Mouse (Mus musculus): ENCODE data around the gene Ttc24. TPM values are rescaled to one million over a fixed set of nuclear protein-coding genes. Genes with fewer than 3 reads are reported as not detected.
A peak's percentile ranks its signal among the peaks of the same experiment; 100 is the strongest.

Gene Ttc24
- polyA plus RNA-seq, 1 experiment from 2014 or later = 0.08 TPM

- Histone ChIP-seq H3K4me2 (no peak overlapping the region), H3K9ac (no peak overlapping the region), H3K9me3 (no peaks in the 10 kb centered on the region), H3K27ac (no peak overlapping the region), H3K4me1 (no peaks in the 10 kb centered on the region), H3K4me3 (replicated peaks) (no peak overlapping the region), H3K36me3 (replicated peaks) (peaks cover 79% of the 10 kb centered on the region), H3K27me3 (no peaks in the 10 kb centered on the region)
- ATAC-seq (ENCODE audit: low FRiP score) = no peak
- WGBS = 94% methylated on average over 6 of the region's 6 CpGs
Measured at GRCm38 (mm10) chr3:88097666-88098065, 19.6 kb upstream of the Ttc24 start.

- Histone ChIP-seq H3K27ac (no peak overlapping the region), H3K4me3 (replicated peaks) (no peak overlapping the region), H3K36me3 (replicated peaks) (peaks cover 82% of the 10 kb centered on the region), H3K9me3 (no peaks in the 10 kb centered on the region), H3K27me3 (no peaks in the 10 kb centered on the region), H3K4me2 (no peak overlapping the region), H3K4me1 (no peaks in the 10 kb centered on the region), H3K9ac (no peak overlapping the region)
- no peak for ATAC-seq (ENCODE audit: low FRiP score)
- WGBS = 84% methylated on average over 5 of the region's 5 CpGs
Measured at GRCm38 (mm10) chr3:88094126-88094525, 16.0 kb upstream of the Ttc24 start.

- H3K9me3 ChIP-seq = no peaks in the 10 kb centered on the region
- no peak overlapping the region for H3K9ac ChIP-seq
- no peaks in the 10 kb centered on the region for H3K27me3 ChIP-seq
- ATAC-seq (ENCODE audit: low FRiP score) = no peak
- H3K4me1 ChIP-seq = no peaks in the 10 kb centered on the region
- H3K4me2 ChIP-seq = no peak overlapping the region
- H3K4me3 ChIP-seq (replicated peaks) = no peak overlapping the region
- H3K36me3 ChIP-seq (replicated peaks) = peaks cover 69% of the 10 kb centered on the region
- no peak overlapping the region for H3K27ac ChIP-seq
- WGBS = 96% methylated on average over 6 of the region's 6 CpGs
Measured at GRCm38 (mm10) chr3:88090616-88091015, 12.5 kb upstream of the Ttc24 start.

- H3K4me2 ChIP-seq = no peak overlapping the region
- no peak overlapping the region for H3K4me3 ChIP-seq (replicated peaks)
- ATAC-seq (ENCODE audit: low FRiP score) = no peak
- H3K4me1 ChIP-seq = no peaks in the 10 kb centered on the region
- H3K27me3 ChIP-seq = no peaks in the 10 kb centered on the region
- H3K9me3 ChIP-seq = no peaks in the 10 kb centered on the region
- WGBS = 93% methylated on average over 7 of the region's 7 CpGs
- H3K27ac ChIP-seq = no peak overlapping the region
- no peak overlapping the region for H3K9ac ChIP-seq
- peaks cover 66% of the 10 kb centered on the region for H3K36me3 ChIP-seq (replicated peaks)
Measured at GRCm38 (mm10) chr3:88090106-88090505, 12.0 kb upstream of the Ttc24 start.

GRCm38 (mm10) chr3:88087688-88088087 is 9.6 kb upstream of the Ttc24 start:
- 91% methylated on average over 1 of the region's 1 CpGs for whole genome bisulfite sequencing
- Histone ChIP-seq H3K9me3 (no peaks in the 10 kb centered on the region), H3K4me1 (peaks cover 6% of the 10 kb centered on the region), H3K4me2 (no peak overlapping the region), H3K36me3 (replicated peaks) (peaks cover 51% of the 10 kb centered on the region), H3K27ac (no peak overlapping the region), H3K27me3 (no peaks in the 10 kb centered on the region), H3K4me3 (replicated peaks) (no peak overlapping the region), H3K9ac (no peak overlapping the region)
- no peak for ATAC-seq (ENCODE audit: low FRiP score)

- Histone ChIP-seq H3K4me2 (no peak overlapping the region), H3K4me3 (replicated peaks) (no peak overlapping the region), H3K9ac (no peak overlapping the region), H3K9me3 (no peaks in the 10 kb centered on the region), H3K27ac (no peak overlapping the region), H3K27me3 (no peaks in the 10 kb centered on the region), H3K4me1 (peaks cover 18% of the 10 kb centered on the region), H3K36me3 (replicated peaks) (peaks cover 31% of the 10 kb centered on the region)
- WGBS = 84% methylated on average over 5 of the region's 9 CpGs
- ATAC-seq (ENCODE audit: low FRiP score) = no peak
Measured at GRCm38 (mm10) chr3:88085459-88085858, 7.4 kb upstream of the Ttc24 start.

- Histone ChIP-seq H3K4me1 (peaks cover 18% of the 10 kb centered on the region), H3K4me3 (replicated peaks) (no peak overlapping the region), H3K9ac (no peak overlapping the region), H3K36me3 (replicated peaks) (peaks cover 16% of the 10 kb centered on the region), H3K27ac (no peak overlapping the region), H3K27me3 (no peaks in the 10 kb centered on the region), H3K9me3 (no peaks in the 10 kb centered on the region), H3K4me2 (no peak overlapping the region)
- no peak for ATAC-seq (ENCODE audit: low FRiP score)
- 90% methylated on average over 2 of the region's 2 CpGs for WGBS
Measured at GRCm38 (mm10) chr3:88084001-88084400, 5.9 kb upstream of the Ttc24 start.

GRCm38 (mm10) chr3:88082663-88083062 is 4.6 kb upstream of the Ttc24 start:
- peak overlapping the region; percentile 70 for H3K4me3 ChIP-seq (replicated peaks)
- peak overlapping the region; percentile 84 for H3K4me2 ChIP-seq
- peaks cover 18% of the 10 kb centered on the region for H3K4me1 ChIP-seq
- ATAC-seq (ENCODE audit: low FRiP score) = peak; percentile 30; the same call in 1 of the 2 replicates
- no peak overlapping the region for H3K27ac ChIP-seq
- no peaks in the 10 kb centered on the region for H3K27me3 ChIP-seq
- H3K9ac ChIP-seq = peak overlapping the region; percentile 69
- 11% methylated on average over 4 of the region's 4 CpGs for WGBS
- no peaks in the 10 kb centered on the region for H3K9me3 ChIP-seq
- peaks cover 7% of the 10 kb centered on the region; the same call in 1 of the 2 replicates for H3K36me3 ChIP-seq (replicated peaks)

- H3K27ac ChIP-seq = 0 out of 2 replicates have a peak overlapping the region, but pooled peaks have one; percentile 61
- peaks cover 18% of the 10 kb centered on the region for H3K4me1 ChIP-seq
- H3K9ac ChIP-seq = peak overlapping the region; percentile 69
- peaks cover 7% of the 10 kb centered on the region; the same call in 1 of the 2 replicates for H3K36me3 ChIP-seq (replicated peaks)
- WGBS = 2% methylated on average over 13 of the region's 13 CpGs
- ATAC-seq (ENCODE audit: low FRiP score) = peak; percentile 24; the same call in 1 of the 2 replicates
- H3K27me3 ChIP-seq = no peaks in the 10 kb centered on the region
- no peaks in the 10 kb centered on the region for H3K9me3 ChIP-seq
- H3K4me3 ChIP-seq (replicated peaks) = peak overlapping the region; percentile 70
- H3K4me2 ChIP-seq = peak overlapping the region; percentile 84
Measured at GRCm38 (mm10) chr3:88082224-88082618, 4.1 kb upstream of the Ttc24 start.

GRCm38 (mm10) chr3:88081345-88082223 is 3.5 kb upstream of the Ttc24 start, which contains the start of gene Iqgap3:
TSS of gene Iqgap3 (plus strand) at chr3:88081971.
- Histone ChIP-seq H3K4me1 (peaks cover 18% of the 10 kb centered on the region), H3K27me3 (no peaks in the 10 kb centered on the region), H3K36me3 (replicated peaks) (peaks cover 7% of the 10 kb centered on the region; the same call in 1 of the 2 replicates), H3K9me3 (no peaks in the 10 kb centered on the region), H3K27ac (peak within 1 kb of the TSS; percentile 61), H3K9ac (peak within 1 kb of the TSS; percentile 69), H3K4me2 (peak within 1 kb of the TSS; percentile 84), H3K4me3 (replicated peaks) (peak within 1 kb of the TSS; percentile 70)
- ATAC-seq (ENCODE audit: low FRiP score) = peak; percentile 90
- 18% methylated on average over 33 of the region's 33 CpGs for WGBS

- Histone ChIP-seq H3K27ac (no peak overlapping the region), H3K4me1 (peaks cover 9% of the 10 kb centered on the region), H3K4me3 (replicated peaks) (no peak overlapping the region), H3K9me3 (no peaks in the 10 kb centered on the region), H3K4me2 (no peak overlapping the region), H3K9ac (no peak overlapping the region), H3K36me3 (replicated peaks) (no peaks in the 10 kb centered on the region), H3K27me3 (no peaks in the 10 kb centered on the region; the same call in 1 of the 2 replicates)
- no peak for ATAC-seq (ENCODE audit: low FRiP score)
- 47% methylated on average over 8 of the region's 8 CpGs for WGBS
Measured at GRCm38 (mm10) chr3:88077441-88077840, 663 bp downstream of the Ttc24 start.

GRCm38 (mm10) chr3:88074766-88075165 is 3.3 kb downstream of the Ttc24 start:
- Histone ChIP-seq H3K27ac (no peak overlapping the region), H3K4me2 (no peak overlapping the region), H3K36me3 (replicated peaks) (no peaks in the 10 kb centered on the region), H3K4me3 (replicated peaks) (no peak overlapping the region), H3K27me3 (peaks cover 8% of the 10 kb centered on the region), H3K9me3 (no peaks in the 10 kb centered on the region), H3K9ac (no peak overlapping the region), H3K4me1 (no peaks in the 10 kb centered on the region)
- ATAC-seq (ENCODE audit: low FRiP score) = no peak
- 82% methylated on average over 8 of the region's 8 CpGs for WGBS

GRCm38 (mm10) chr3:88074351-88074750 is 3.8 kb downstream of the Ttc24 start:
- Histone ChIP-seq H3K4me3 (replicated peaks) (no peak overlapping the region), H3K36me3 (replicated peaks) (no peaks in the 10 kb centered on the region), H3K4me1 (no peaks in the 10 kb centered on the region), H3K27ac (no peak overlapping the region), H3K9ac (no peak overlapping the region), H3K27me3 (peaks cover 8% of the 10 kb centered on the region), H3K4me2 (no peak overlapping the region), H3K9me3 (no peaks in the 10 kb centered on the region)
- WGBS = 78% methylated on average over 2 of the region's 2 CpGs
- no peak for ATAC-seq (ENCODE audit: low FRiP score)
